Mouse (Mus musculus) bone marrow, adult 2 months (tissue): Measurements from ENCODE around the gene Serinc5. TPM values are rescaled to one million over a fixed set of nuclear protein-coding genes. Genes with fewer than 3 reads are reported as not detected.

Source experiments
- H3K27ac ChIP-seq: fragments of 200-500 bp; 2 replicates; pipeline ENCODE4 v1.5.1; 2012; ENCODE audit warnings: low read depth, mild to moderate bottlenecking, control low read depth, inconsistent platforms, low read length; ENCODE audit not compliant: control insufficient read depth, poor library complexity, insufficient read depth
- H3K4me1 ChIP-seq: fragments of 200-500 bp; 2 replicates; pipeline ENCODE4 v1.6.1; 2011; ENCODE audit warnings: low read length; ENCODE audit not compliant: control insufficient read depth, insufficient read depth
- H3K4me3 ChIP-seq: fragments of 200-500 bp; replicated peaks from 2 replicates; pipeline ENCODE3; 2011; ENCODE audit warnings: mild to moderate bottlenecking, low read depth, low read length, control low read depth; ENCODE audit not compliant: control insufficient read depth
- CTCF ChIP-seq: fragments of 200-500 bp; IDR thresholded peaks from 2 replicates; pipeline ENCODE4 v1.5.1; 2011; ENCODE audit warnings: low read length, control low read depth; ENCODE audit not compliant: control insufficient read depth, insufficient read depth
- POLR2A ChIP-seq: fragments of 200-500 bp; IDR thresholded peaks from 2 replicates; pipeline ENCODE4 v1.6.1; 2011; ENCODE audit warnings: low read depth, mild to moderate bottlenecking, control low read depth, low read length, borderline replicate concordance; ENCODE audit not compliant: control insufficient read depth
- WGBS: fragments of 180-500 bp; shearing (Covaris S2); methylation state at CpG from one replicate; pipeline ENCODE4 v1.1.7; 2018; 5-methylcytosine and 5-hydroxymethylcytosine counted together
- polyA plus RNA-seq: library from polyadenylated mRNA; stranded (reverse); fragments of >200 nt; gene quantifications from 2 replicates; pipeline ENCODE4 v1.2.4, GENCODE M21; 2011; ENCODE audit warnings: low replicate concordance; ENCODE audit not compliant: missing spikeins, insufficient read depth, insufficient read length

Gene Serinc5
- polyA plus RNA-seq, 1 experiment, result 17.4 TPM

DNA sequence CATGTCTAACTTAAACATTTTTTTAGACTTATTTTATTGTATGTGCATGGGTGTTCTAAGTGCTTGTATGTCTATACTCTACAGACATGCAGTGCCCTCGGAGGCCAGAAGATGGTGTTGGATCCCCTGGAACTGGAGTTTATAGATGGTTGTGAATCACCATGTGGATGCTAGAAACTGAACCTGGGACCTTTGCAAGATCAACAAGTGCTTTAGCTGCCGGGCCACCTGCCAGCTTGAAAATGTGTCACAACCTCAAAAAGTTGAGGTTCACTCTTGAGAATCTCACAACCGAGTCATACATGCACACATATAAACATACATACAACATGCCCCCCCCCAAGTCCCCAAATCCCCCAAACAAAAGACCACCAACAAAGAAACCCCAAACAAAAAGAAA lies 129.0 kb downstream of the Serinc5 start:
- no peak for TF ChIP-seq POLR2A
- H3K4me3 ChIP-seq, result no peak overlapping the region
- WGBS, result 78% methylated on average over 3 of the region's 3 CpGs
- peaks cover 3% of the 10 kb centered on the region for H3K4me1 ChIP-seq
- H3K27ac ChIP-seq, result peak overlapping the region; percentile 17; the same call in 1 of the 2 replicates

DNA sequence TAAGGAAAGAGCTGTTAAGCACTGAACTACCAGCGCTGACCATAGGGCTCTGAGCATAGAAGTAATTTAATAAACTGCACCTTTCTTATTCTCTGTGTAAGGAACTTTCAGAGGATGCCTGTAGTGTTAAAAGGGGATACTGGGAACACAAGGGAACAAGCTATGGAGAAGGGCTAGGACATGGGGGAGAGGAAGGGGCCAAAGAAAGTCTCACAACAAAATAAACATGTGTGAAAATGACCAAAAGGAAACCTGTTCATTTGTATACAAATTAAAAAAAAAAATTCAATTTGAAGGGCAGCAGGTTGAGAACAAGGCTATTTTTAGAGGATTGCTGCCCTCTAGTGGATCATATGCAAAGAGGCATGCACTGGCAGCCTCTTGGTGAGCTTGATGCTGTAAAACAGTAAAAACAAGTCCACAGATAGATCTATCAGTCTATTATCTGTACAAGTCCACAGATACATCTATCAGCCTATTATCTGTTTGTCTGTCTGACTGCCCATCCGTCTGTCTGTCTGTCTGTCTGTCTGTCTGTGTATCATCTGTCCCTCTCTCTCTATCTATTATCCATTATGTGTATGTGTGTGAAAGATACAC lies 129.9 kb downstream of the Serinc5 start:
- H3K27ac ChIP-seq, result peak overlapping the region; percentile 61; the same call in 1 of the 2 replicates

GRCm38 (mm10) chr13:92742886-92743285 lies 132.0 kb downstream of the Serinc5 start:
- Histone ChIP-seq H3K27ac (peak overlapping the region; percentile 31; the same call in 1 of the 2 replicates), H3K4me3 (no peak overlapping the region), H3K4me1 (peaks cover 3% of the 10 kb centered on the region)
- WGBS, result 51% methylated on average over 4 of the region's 4 CpGs
- TF ChIP-seq CTCF, result no peak
- TF ChIP-seq POLR2A, result no peak

More for the DNA sequence above, 129.9 kb downstream of the Serinc5 start:
- TF ChIP-seq CTCF, result peak; percentile 23; the same call in 1 of the 2 replicates
- TF ChIP-seq POLR2A, result no peak
- H3K4me3 ChIP-seq, result no peak overlapping the region
- WGBS, result 19% methylated on average over 2 of the region's 2 CpGs
- peaks cover 3% of the 10 kb centered on the region for H3K4me1 ChIP-seq

DNA sequence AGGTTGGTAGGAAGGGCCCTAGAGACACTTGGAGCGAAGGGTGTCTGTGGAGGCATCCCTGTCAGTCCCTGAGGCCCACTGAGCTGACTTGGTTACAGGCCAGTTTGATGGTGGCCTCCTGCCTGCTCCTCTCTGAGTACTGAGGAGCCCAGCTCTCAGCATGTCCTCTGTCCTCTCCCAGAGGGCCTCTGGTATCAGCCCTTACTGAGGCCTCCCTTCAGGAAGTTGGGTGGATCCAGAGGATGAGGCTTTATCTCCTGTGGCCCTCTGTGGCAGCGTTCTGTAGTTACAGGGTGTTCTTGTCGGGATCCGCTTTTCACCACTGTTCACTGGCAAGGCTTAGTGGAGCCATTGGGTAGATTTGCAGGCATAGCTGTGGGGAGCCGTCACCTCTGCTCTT lies 132.4 kb downstream of the Serinc5 start:
- H3K4me3 ChIP-seq, result no peak overlapping the region
- H3K4me1 ChIP-seq, result peaks cover 3% of the 10 kb centered on the region
- H3K27ac ChIP-seq, result peak overlapping the region; percentile 31; the same call in 1 of the 2 replicates
- TF ChIP-seq POLR2A, result no peak
- no peak for TF ChIP-seq CTCF
- WGBS, result 69% methylated on average over 5 of the region's 5 CpGs

DNA sequence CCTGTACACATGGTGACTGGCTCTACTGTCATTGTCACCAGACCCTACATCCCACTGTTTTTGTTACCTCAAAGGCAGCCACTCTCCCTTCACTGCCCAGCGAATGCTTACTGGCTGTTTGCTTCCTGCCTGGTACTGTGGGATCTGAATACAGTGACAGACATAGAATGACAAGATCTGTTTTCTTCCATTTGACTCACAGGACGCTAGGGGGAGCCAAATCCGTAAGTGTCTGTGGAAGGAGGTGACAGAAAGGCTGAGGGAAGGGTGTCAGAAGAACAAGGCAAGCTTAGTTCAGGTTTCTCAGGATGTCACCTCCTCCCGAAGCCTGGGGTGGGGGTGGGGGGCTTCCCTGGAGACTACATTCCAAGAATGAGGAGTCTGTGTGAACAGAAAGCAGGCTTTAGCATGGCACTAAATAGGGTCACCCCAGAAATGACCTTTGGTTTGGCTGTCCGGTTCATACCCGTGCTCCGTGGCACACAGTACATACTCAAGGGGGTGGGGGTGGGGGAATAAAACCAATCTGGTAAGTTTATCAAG lies 140.2 kb downstream of the Serinc5 start:
- TF ChIP-seq POLR2A, result no peak
- TF ChIP-seq CTCF, result peak; percentile 77
- Histone ChIP-seq H3K4me3 (no peak overlapping the region), H3K4me1 (no peaks in the 10 kb centered on the region), H3K27ac (no peak overlapping the region)
- WGBS, result 23% methylated on average over 7 of the region's 7 CpGs

DNA sequence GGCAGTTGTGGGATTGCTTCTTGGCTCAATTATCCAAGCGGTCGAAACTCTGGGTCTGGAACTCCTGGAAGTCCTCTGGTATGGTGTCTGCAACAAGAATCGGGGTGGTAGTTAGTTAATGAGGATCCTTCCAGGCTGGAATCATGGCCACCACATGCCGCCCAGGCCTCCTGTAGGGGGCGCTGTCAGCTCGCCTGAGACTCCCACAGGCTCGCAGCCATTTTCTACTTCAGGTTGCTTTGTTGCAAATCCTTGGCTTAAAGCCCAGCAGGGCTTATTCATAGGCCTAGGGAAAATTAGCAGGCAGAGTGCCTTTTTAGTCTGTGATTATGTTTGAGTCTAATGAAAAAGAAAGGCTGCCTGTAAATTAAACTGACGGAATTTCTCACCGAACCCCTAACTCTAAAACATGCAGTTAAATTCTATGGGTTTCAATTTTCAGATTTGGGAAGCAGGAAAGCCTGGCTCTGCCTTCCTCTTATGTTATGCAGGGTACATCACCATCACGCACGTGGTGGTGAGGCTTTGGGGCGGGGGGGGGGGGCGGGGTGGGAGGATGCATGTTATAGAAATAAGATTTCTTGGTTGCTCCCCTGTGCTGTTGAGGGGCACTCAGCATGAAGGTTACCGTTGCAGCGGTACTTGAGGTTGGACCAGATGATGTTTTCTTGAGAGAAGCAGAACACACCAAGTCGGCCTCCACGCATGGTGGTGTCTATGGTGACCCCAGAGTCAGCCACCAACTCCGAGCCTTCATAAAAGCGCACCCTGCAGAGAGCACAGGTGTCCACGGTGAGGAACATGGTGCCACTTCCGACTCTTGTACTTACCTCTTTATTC lies 141.1 kb downstream of the Serinc5 start:
- TF ChIP-seq CTCF (peak; percentile 68; the same call in 1 of the 2 replicates), POLR2A (no peak)
- Histone ChIP-seq H3K4me1 (no peaks in the 10 kb centered on the region), H3K27ac (no peak overlapping the region), H3K4me3 (no peak overlapping the region)
- WGBS, result 66% methylated on average over 21 of the region's 21 CpGs

DNA sequence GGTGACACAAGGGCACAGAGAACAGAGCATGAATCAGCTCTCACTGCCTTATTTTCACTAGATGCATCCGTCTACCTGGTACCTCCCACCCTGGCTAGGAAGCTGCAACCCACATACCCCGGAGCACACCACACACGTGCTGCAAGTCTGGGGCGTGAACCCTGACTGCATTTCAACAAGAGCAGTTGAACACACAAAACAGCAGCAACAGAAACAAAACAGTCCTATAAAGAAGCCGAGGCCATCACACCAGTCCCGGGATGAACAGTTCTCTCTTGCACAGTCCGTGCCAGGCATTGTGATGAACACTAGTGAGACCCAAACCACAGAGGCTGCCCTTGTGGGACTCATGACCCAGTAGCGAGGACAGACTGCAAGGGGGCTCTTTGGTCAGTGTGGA lies 142.8 kb downstream of the Serinc5 start:
- WGBS, result 79% methylated on average over 8 of the region's 8 CpGs
- no peaks in the 10 kb centered on the region for H3K4me1 ChIP-seq
- no peak for TF ChIP-seq CTCF
- H3K4me3 ChIP-seq, result no peak overlapping the region
- H3K27ac ChIP-seq, result no peak overlapping the region

DNA sequence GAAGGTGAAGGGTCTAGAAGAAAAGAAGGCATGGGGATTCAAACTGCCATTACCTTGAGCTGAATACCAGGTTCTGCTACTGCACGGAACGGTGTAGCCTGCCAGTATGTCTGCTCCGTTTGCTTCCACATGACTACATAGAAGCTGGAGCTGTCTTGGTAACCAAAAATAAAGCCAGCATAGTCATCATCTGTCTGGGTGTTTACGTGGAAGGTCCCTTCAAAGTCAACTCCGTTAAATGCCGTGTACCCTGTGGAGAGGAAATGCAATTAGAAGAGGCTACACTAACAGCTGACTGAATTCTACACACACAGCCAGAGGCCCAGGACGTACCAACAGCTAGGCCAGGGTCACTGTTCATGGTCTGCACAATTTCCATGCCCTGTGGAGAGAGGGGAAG lies 144.1 kb downstream of the Serinc5 start:
- H3K4me1 ChIP-seq, result no peaks in the 10 kb centered on the region
- WGBS, result 83% methylated on average over 7 of the region's 7 CpGs

More for the DNA sequence above, 144.1 kb downstream of the Serinc5 start:
- Histone ChIP-seq H3K27ac (no peak overlapping the region), H3K4me3 (no peak overlapping the region)
- TF ChIP-seq POLR2A (no peak), CTCF (no peak)
